ENCODE assay signal across 18 mouse cellular contexts in genomic region chr8:114063566-114063965, GRCm38 (mm10).
A peak's percentile ranks its signal among the peaks of the same experiment; 100 is the strongest.
DNase-seq lines count a peak whose midpoint lies in the region; ATAC-seq and TF ChIP-seq lines count a peak whose summit lies in the region.
"Had no signal": no experiment of that assay in that cellular context is flagged by ENCODE, and none has a peak within 500 bp of the region (broad histone marks: within the 10 kb centered on the region; RNA-seq: fewer than 3 reads in every experiment).

No protein-coding gene starts in this region.

- no peak for TF ChIP-seq POLR2A in cerebellum, adult 2 months (IDR thresholded peaks at IDR 0.05; ENCODE audit: borderline replicate concordance, insufficient read depth, low read length)

- no peak for TF ChIP-seq EP300 in heart, postnatal 0 days (IDR thresholded peaks at IDR 0.05; ENCODE audit: low read depth)
- TF ChIP-seq EP300 in stomach, postnatal 0 days (optimal IDR thresholded peaks at IDR 0.05), result no peak

- no peak overlapping the region for H3K4me3 ChIP-seq in cerebellum, adult 2 months (replicated peaks; ENCODE audit: insufficient read depth, low read depth, low read length)
- H3K4me3 ChIP-seq in heart, postnatal 0 days (ENCODE audit: low read depth, low read length), result no peak overlapping the region
- no peak overlapping the region for H3K4me3 ChIP-seq in heart, embryonic 12.5 days
- H3K4me3 ChIP-seq in midbrain, embryonic 14.5 days (replicated peaks; ENCODE audit: low read depth, low read length), result no peak overlapping the region
- H3K4me3 ChIP-seq in midbrain, embryonic 15.5 days, result no peak overlapping the region
- no peak overlapping the region for H3K4me3 ChIP-seq in stomach, postnatal 0 days (ENCODE audit: low read depth, low read length)
- no peak overlapping the region for H3K4me3 ChIP-seq in neural tube, embryonic 15.5 days (replicated peaks)
- H3K4me3 ChIP-seq: forebrain, embryonic 15.5 days; liver, embryonic 12.5 days had no signal

- no peak for ATAC-seq in heart, postnatal 0 days (ENCODE audit: insufficient read depth, low read depth)
- no peak for ATAC-seq in heart, embryonic 12.5 days (ENCODE audit: insufficient number of reproducible peaks, low FRiP score)
- ATAC-seq in midbrain, embryonic 14.5 days (ENCODE audit: low FRiP score, low TSS enrichment), result no peak
- no peak for ATAC-seq in midbrain, embryonic 15.5 days (replicated peaks)
- ATAC-seq in stomach, postnatal 0 days (ENCODE audit: low FRiP score, low TSS enrichment), result no peak
- no peak for ATAC-seq in neural tube, embryonic 15.5 days (ENCODE audit: low FRiP score)
- ATAC-seq: forebrain, embryonic 15.5 days; liver, embryonic 12.5 days had no signal

- no peaks in the 10 kb centered on the region for H3K4me1 ChIP-seq in cerebellum, adult 2 months (ENCODE audit: control insufficient read depth, insufficient read depth, low read length)
- H3K4me1 ChIP-seq in heart, postnatal 0 days (ENCODE audit: control insufficient read depth, insufficient read depth), result no peaks in the 10 kb centered on the region
- H3K4me1 ChIP-seq in heart, embryonic 12.5 days (replicated peaks), result no peaks in the 10 kb centered on the region
- no peaks in the 10 kb centered on the region for H3K4me1 ChIP-seq in midbrain, embryonic 14.5 days (ENCODE audit: control insufficient read depth, insufficient read depth, low read length)
- no peaks in the 10 kb centered on the region for H3K4me1 ChIP-seq in midbrain, embryonic 15.5 days
- H3K4me1 ChIP-seq in stomach, postnatal 0 days (replicated peaks; ENCODE audit: control insufficient read depth, insufficient read depth), result no peaks in the 10 kb centered on the region
- H3K4me1 ChIP-seq in neural tube, embryonic 15.5 days, result no peaks in the 10 kb centered on the region
- H3K4me1 ChIP-seq: forebrain, embryonic 15.5 days; liver, embryonic 12.5 days had no signal

- no peak overlapping the region for H3K4me2 ChIP-seq in heart, postnatal 0 days (ENCODE audit: low read depth, low read length)
- H3K4me2 ChIP-seq in heart, embryonic 12.5 days, result no peak overlapping the region
- H3K4me2 ChIP-seq in midbrain, embryonic 14.5 days (ENCODE audit: low read length), result no peak overlapping the region
- no peak overlapping the region for H3K4me2 ChIP-seq in midbrain, embryonic 15.5 days
- H3K4me2 ChIP-seq in stomach, postnatal 0 days (replicated peaks; ENCODE audit: low read depth), result no peak overlapping the region
- no peak overlapping the region for H3K4me2 ChIP-seq in neural tube, embryonic 15.5 days
- H3K4me2 ChIP-seq: forebrain, embryonic 15.5 days; liver, embryonic 12.5 days had no signal

- peak; percentile 20; the same call in 1 of the 2 replicates for TF ChIP-seq CTCF in cerebellum, adult 2 months (IDR thresholded peaks at IDR 0.05; ENCODE audit: borderline replicate concordance, insufficient read depth, low read depth, low read length)
- peak; percentile 17; the same call in 1 of the 2 replicates for TF ChIP-seq CTCF in heart, postnatal 0 days (IDR thresholded peaks at IDR 0.05; ENCODE audit: low read depth)
- peak; percentile 49 for TF ChIP-seq CTCF in stomach, postnatal 0 days (IDR thresholded peaks at IDR 0.05; ENCODE audit: low read depth)

- no peaks in the 10 kb centered on the region for H3K36me3 ChIP-seq in heart, postnatal 0 days (replicated peaks; ENCODE audit: control insufficient read depth, insufficient read depth, low read length)
- H3K36me3 ChIP-seq in heart, embryonic 12.5 days, result no peaks in the 10 kb centered on the region
- no peaks in the 10 kb centered on the region for H3K36me3 ChIP-seq in midbrain, embryonic 14.5 days (ENCODE audit: control insufficient read depth, insufficient read depth, low read length)
- H3K36me3 ChIP-seq in midbrain, embryonic 15.5 days (replicated peaks), result no peaks in the 10 kb centered on the region
- H3K36me3 ChIP-seq in stomach, postnatal 0 days (ENCODE audit: control insufficient read depth, insufficient read depth, low read length), result no peaks in the 10 kb centered on the region
- no peaks in the 10 kb centered on the region for H3K36me3 ChIP-seq in neural tube, embryonic 15.5 days
- H3K36me3 ChIP-seq: forebrain, embryonic 15.5 days; liver, embryonic 12.5 days had no signal

- DNase-seq in cerebellum, adult 2 months, result no peak
- DNase-seq in cerebellum, postnatal 36 days, result no peak
- DNase-seq in heart, postnatal 0 days (ENCODE audit: low spot score), result no peak
- peak; percentile 55 for DNase-seq in midbrain, embryonic 14.5 days
- DNase-seq in stomach, postnatal 0 days (ENCODE audit: low spot score), result no peak
- DNase-seq: adrenal gland, postnatal 14 days; cerebellum, postnatal 25 days; gastrocnemius, postnatal 14 days; heart, postnatal 36 days; layer of hippocampus, adult 9-11 months; right cerebral cortex, postnatal 14 days; thymus, postnatal 4 days had no signal

- no peak overlapping the region for H3K27ac ChIP-seq in cerebellum, adult 2 months (ENCODE audit: insufficient read depth, low read length)
- H3K27ac ChIP-seq in heart, postnatal 0 days (ENCODE audit: low read depth), result no peak overlapping the region
- H3K27ac ChIP-seq in heart, embryonic 12.5 days (ENCODE audit: poor library complexity, severe bottlenecking), result no peak overlapping the region
- no peak overlapping the region for H3K27ac ChIP-seq in midbrain, embryonic 14.5 days (replicated peaks; ENCODE audit: low read depth, low read length)
- H3K27ac ChIP-seq in midbrain, embryonic 15.5 days, result no peak overlapping the region
- no peak overlapping the region for H3K27ac ChIP-seq in stomach, postnatal 0 days (replicated peaks)
- no peak overlapping the region for H3K27ac ChIP-seq in neural tube, embryonic 15.5 days (replicated peaks)
- H3K27ac ChIP-seq: forebrain, embryonic 15.5 days; liver, embryonic 12.5 days had no signal

- no peaks in the 10 kb centered on the region for H3K9me3 ChIP-seq in heart, postnatal 0 days (replicated peaks; ENCODE audit: control insufficient read depth, low read length)
- no peaks in the 10 kb centered on the region for H3K9me3 ChIP-seq in heart, embryonic 12.5 days (replicated peaks)
- no peaks in the 10 kb centered on the region for H3K9me3 ChIP-seq in midbrain, embryonic 14.5 days (ENCODE audit: control insufficient read depth, low read length)
- H3K9me3 ChIP-seq in midbrain, embryonic 15.5 days, result no peaks in the 10 kb centered on the region
- H3K9me3 ChIP-seq in stomach, postnatal 0 days (ENCODE audit: control insufficient read depth, low read length), result no peaks in the 10 kb centered on the region
- no peaks in the 10 kb centered on the region for H3K9me3 ChIP-seq in neural tube, embryonic 15.5 days (replicated peaks)
- H3K9me3 ChIP-seq: forebrain, embryonic 15.5 days; liver, embryonic 12.5 days had no signal

- H3K9ac ChIP-seq in heart, postnatal 0 days (replicated peaks; ENCODE audit: low read depth, low read length), result no peak overlapping the region
- no peak overlapping the region for H3K9ac ChIP-seq in heart, embryonic 12.5 days
- no peak overlapping the region for H3K9ac ChIP-seq in midbrain, embryonic 14.5 days (replicated peaks; ENCODE audit: low read length)
- no peak overlapping the region for H3K9ac ChIP-seq in midbrain, embryonic 15.5 days
- no peak overlapping the region for H3K9ac ChIP-seq in stomach, postnatal 0 days (ENCODE audit: low read length)
- no peak overlapping the region for H3K9ac ChIP-seq in neural tube, embryonic 15.5 days (replicated peaks)
- H3K9ac ChIP-seq: forebrain, embryonic 15.5 days; liver, embryonic 12.5 days had no signal

- H3K27me3 ChIP-seq in cerebellum, adult 2 months (ENCODE audit: control insufficient read depth, insufficient read depth, low read length), result no peaks in the 10 kb centered on the region
- H3K27me3 ChIP-seq in heart, postnatal 0 days (ENCODE audit: control insufficient read depth, insufficient read depth, low read length), result no peaks in the 10 kb centered on the region
- H3K27me3 ChIP-seq in heart, embryonic 12.5 days (replicated peaks), result no peaks in the 10 kb centered on the region
- H3K27me3 ChIP-seq in midbrain, embryonic 14.5 days (ENCODE audit: control insufficient read depth, insufficient read depth, low read length), result no peaks in the 10 kb centered on the region
- no peaks in the 10 kb centered on the region for H3K27me3 ChIP-seq in midbrain, embryonic 15.5 days (replicated peaks)
- H3K27me3 ChIP-seq in stomach, postnatal 0 days (ENCODE audit: control insufficient read depth, insufficient read depth, low read length), result no peaks in the 10 kb centered on the region
- no peaks in the 10 kb centered on the region for H3K27me3 ChIP-seq in neural tube, embryonic 15.5 days (replicated peaks)
- H3K27me3 ChIP-seq: CH12.LX; forebrain, embryonic 15.5 days; liver, embryonic 12.5 days had no signal
